Mouse (Mus musculus) lung, embryonic 15.5 days (tissue): ENCODE measurements at regions not wholly inside any gene's neighbourhood (a gene's known extent, or its start where the extent isn't known, plus 50 kb on each side); places are given as distances from the start of the nearest gene placed in this dataset.
"Not testable (repeated sequence)": the region's sequence is repeated elsewhere in the genome, so short reads cannot be mapped to it uniquely, and the experiment has no call there.

Source experiments
- ATAC-seq: fragments of 200-750 bp; cut with Nextera tagmentation; 2 replicates; pipeline ENCODE4 v1.8.0; 2017; ENCODE audit warnings: moderate number of reproducible peaks, borderline replicate concordance; ENCODE audit not compliant: low FRiP score, low TSS enrichment; ENCODE audit errors: extremely low read depth
- H3K27ac ChIP-seq: fragments of 300-500 bp; sonication (generic); 2 replicates; pipeline ENCODE4 v1.5.1; 2015; ENCODE audit warnings: moderate library complexity, mild to moderate bottlenecking, inconsistent platforms
- H3K27me3 ChIP-seq: fragments of 300-500 bp; sonication (generic); 2 replicates; pipeline ENCODE4 v1.6.1; 2015; ENCODE audit warnings: inconsistent platforms
- H3K36me3 ChIP-seq: fragments of 300-500 bp; sonication (generic); 2 replicates; pipeline ENCODE4 v1.6.1; 2015; ENCODE audit warnings: inconsistent platforms
- H3K4me1 ChIP-seq: fragments of 300-500 bp; sonication (generic); 2 replicates; pipeline ENCODE4 v1.6.1; 2015; ENCODE audit warnings: inconsistent platforms
- H3K4me2 ChIP-seq: fragments of 300-500 bp; sonication (generic); 2 replicates; pipeline ENCODE4 v1.6.1; 2015; ENCODE audit warnings: inconsistent platforms, mild to moderate bottlenecking, moderate library complexity
- H3K4me3 ChIP-seq: fragments of 300-500 bp; sonication (generic); 2 replicates; pipeline ENCODE4 v1.5.1; 2015; ENCODE audit warnings: mild to moderate bottlenecking, inconsistent platforms
- H3K9ac ChIP-seq: fragments of 300-500 bp; sonication (generic); 2 replicates; pipeline ENCODE4 v1.6.1; 2015; ENCODE audit warnings: inconsistent platforms
- H3K9me3 ChIP-seq: fragments of 300-500 bp; sonication (generic); 2 replicates; pipeline ENCODE4 v1.6.1; 2016; ENCODE audit warnings: inconsistent platforms
- WGBS: fragments of 180-500 bp; shearing (Covaris S2); methylation state at CpG from one replicate; pipeline ENCODE4 v1.1.7; 2015; 5-methylcytosine and 5-hydroxymethylcytosine counted together

DNA sequence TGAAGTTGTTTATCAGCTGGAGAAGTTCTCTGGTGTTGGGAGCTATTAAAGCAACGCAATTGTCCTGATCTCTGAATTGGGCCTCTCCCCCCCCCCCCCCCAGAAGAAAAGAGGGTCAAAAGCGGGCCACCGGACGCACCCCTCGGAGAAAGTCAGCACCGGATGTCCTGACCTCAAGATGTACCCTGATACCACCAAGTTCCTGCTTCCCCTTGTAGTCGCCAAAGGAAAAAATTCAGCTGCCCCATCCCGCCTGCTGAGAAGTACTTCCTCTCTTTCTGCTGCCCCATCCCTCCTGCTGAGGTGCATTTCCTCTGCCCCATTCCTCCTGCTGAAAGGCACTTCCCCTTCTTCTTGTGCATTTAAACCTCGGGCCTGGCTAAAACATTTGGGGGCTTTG, 1191.1 kb upstream of the 1700008P02Rik start:
- H3K27ac ChIP-seq, H3K27me3 ChIP-seq, H3K9ac ChIP-seq, H3K4me3 ChIP-seq, H3K4me1 ChIP-seq, H3K9me3 ChIP-seq, H3K4me2 ChIP-seq, ATAC-seq, H3K36me3 ChIP-seq: not testable (repeated sequence)
- 85% methylated on average over 9 of the region's 9 CpGs for WGBS

- 80% methylated on average over 2 of the region's 2 CpGs for WGBS
- not testable (repeated sequence) for H3K4me2 ChIP-seq, H3K9me3 ChIP-seq, H3K36me3 ChIP-seq, H3K27me3 ChIP-seq, H3K4me1 ChIP-seq, H3K4me3 ChIP-seq, ATAC-seq, H3K27ac ChIP-seq, H3K9ac ChIP-seq
These were observed 1184.9 kb upstream of the 1700008P02Rik start for GRCm38 (mm10) chr3:7805121-7805520.

DNA sequence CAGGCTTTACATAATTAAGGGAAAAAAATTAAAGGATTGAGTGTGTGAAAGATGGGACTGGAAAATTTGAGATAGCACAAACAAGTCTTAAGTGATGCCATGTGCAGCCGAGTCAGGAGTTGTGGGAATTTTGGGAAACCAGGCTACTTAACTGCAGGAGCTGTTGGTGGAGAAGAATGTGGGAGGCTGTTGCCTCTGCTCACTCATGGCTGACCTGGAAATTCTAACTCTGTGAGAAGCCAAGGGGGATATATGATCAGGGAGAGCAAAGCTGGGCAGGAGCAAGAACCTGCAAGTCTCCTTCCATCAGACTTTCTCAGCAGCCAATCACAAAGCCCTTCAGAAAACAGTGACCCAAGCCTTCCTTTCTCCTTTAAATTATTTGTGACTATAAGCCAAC, 1184.0 kb upstream of the 1700008P02Rik start:
- WGBS, result 69% methylated on average over 1 of the region's 1 CpGs
- Histone ChIP-seq H3K27me3 (no peaks in the 10 kb centered on the region), H3K4me1 (no peaks in the 10 kb centered on the region), H3K36me3 (no peaks in the 10 kb centered on the region), H3K9me3 (no peaks in the 10 kb centered on the region), H3K4me2 (no peak overlapping the region), H3K4me3 (no peak overlapping the region), H3K27ac (no peak overlapping the region), H3K9ac (no peak overlapping the region)
- no peak for ATAC-seq

- no peak overlapping the region for H3K4me2 ChIP-seq
- no peaks in the 10 kb centered on the region for H3K27me3 ChIP-seq
- H3K27ac ChIP-seq, result no peak overlapping the region
- no peak for ATAC-seq
- no peaks in the 10 kb centered on the region for H3K4me1 ChIP-seq
- H3K4me3 ChIP-seq, result no peak overlapping the region
- WGBS, result 85% methylated on average over 4 of the region's 4 CpGs
- H3K9me3 ChIP-seq, result no peaks in the 10 kb centered on the region
- H3K36me3 ChIP-seq, result no peaks in the 10 kb centered on the region
- no peak overlapping the region for H3K9ac ChIP-seq
These were observed 1179.2 kb upstream of the 1700008P02Rik start for GRCm38 (mm10) chr3:7799486-7799885.

- H3K4me2 ChIP-seq, result no peak overlapping the region
- H3K27ac ChIP-seq, result no peak overlapping the region
- no peaks in the 10 kb centered on the region for H3K36me3 ChIP-seq
- WGBS, result 90% methylated on average over 5 of the region's 5 CpGs
- H3K9me3 ChIP-seq, result no peaks in the 10 kb centered on the region
- H3K4me3 ChIP-seq, result no peak overlapping the region
- no peak overlapping the region for H3K9ac ChIP-seq
- no peaks in the 10 kb centered on the region for H3K27me3 ChIP-seq
- no peaks in the 10 kb centered on the region for H3K4me1 ChIP-seq
- ATAC-seq, result no peak
These were observed 1167.4 kb upstream of the 1700008P02Rik start for GRCm38 (mm10) chr3:7787665-7788064.

GRCm38 (mm10) chr3:7785096-7785495, 1164.9 kb upstream of the 1700008P02Rik start:
- Histone ChIP-seq H3K27me3 (no peaks in the 10 kb centered on the region), H3K4me3 (no peak overlapping the region), H3K9ac (no peak overlapping the region), H3K9me3 (no peaks in the 10 kb centered on the region), H3K36me3 (no peaks in the 10 kb centered on the region), H3K4me1 (no peaks in the 10 kb centered on the region), H3K27ac (no peak overlapping the region), H3K4me2 (no peak overlapping the region)
- ATAC-seq, result no peak
- 79% methylated on average over 2 of the region's 2 CpGs for WGBS

GRCm38 (mm10) chr3:7755445-7755844, 1135.2 kb upstream of the 1700008P02Rik start:
- H3K4me1 ChIP-seq, result no peaks in the 10 kb centered on the region
- ATAC-seq, result peak; percentile 55; the same call in 1 of the 2 replicates
- H3K4me2 ChIP-seq, result no peak overlapping the region
- no peaks in the 10 kb centered on the region for H3K27me3 ChIP-seq
- H3K9ac ChIP-seq, result no peak overlapping the region
- no peak overlapping the region for H3K27ac ChIP-seq
- WGBS, result 19% methylated on average over 4 of the region's 4 CpGs
- H3K9me3 ChIP-seq, result no peaks in the 10 kb centered on the region
- no peak overlapping the region for H3K4me3 ChIP-seq
- no peaks in the 10 kb centered on the region for H3K36me3 ChIP-seq

- Histone ChIP-seq H3K4me1 (no peaks in the 10 kb centered on the region), H3K9me3 (no peaks in the 10 kb centered on the region), H3K4me3 (no peak overlapping the region), H3K9ac (no peak overlapping the region), H3K27me3 (no peaks in the 10 kb centered on the region), H3K27ac (no peak overlapping the region), H3K4me2 (no peak overlapping the region), H3K36me3 (no peaks in the 10 kb centered on the region)
- 81% methylated on average over 2 of the region's 2 CpGs for WGBS
- no peak for ATAC-seq
These were observed 1093.5 kb upstream of the 1700008P02Rik start for GRCm38 (mm10) chr3:7713741-7714140.

- H3K27ac ChIP-seq, result no peak overlapping the region
- no peaks in the 10 kb centered on the region for H3K9me3 ChIP-seq
- no peak overlapping the region for H3K9ac ChIP-seq
- no peak for ATAC-seq
- H3K4me1 ChIP-seq, result no peaks in the 10 kb centered on the region
- H3K4me3 ChIP-seq, result no peak overlapping the region
- no peak overlapping the region for H3K4me2 ChIP-seq
- H3K36me3 ChIP-seq, result no peaks in the 10 kb centered on the region
- H3K27me3 ChIP-seq, result no peaks in the 10 kb centered on the region
These were observed 1092.9 kb upstream of the 1700008P02Rik start for GRCm38 (mm10) chr3:7713130-7713529.

GRCm38 (mm10) chr3:7712466-7712865, 1092.2 kb upstream of the 1700008P02Rik start:
- WGBS, result 84% methylated on average over 2 of the region's 2 CpGs
- no peaks in the 10 kb centered on the region for H3K27me3 ChIP-seq
- H3K4me3 ChIP-seq, result no peak overlapping the region
- H3K4me2 ChIP-seq, result no peak overlapping the region
- H3K9ac ChIP-seq, result no peak overlapping the region
- no peaks in the 10 kb centered on the region for H3K4me1 ChIP-seq
- no peak for ATAC-seq
- no peaks in the 10 kb centered on the region for H3K36me3 ChIP-seq
- H3K9me3 ChIP-seq, result no peaks in the 10 kb centered on the region
- no peak overlapping the region for H3K27ac ChIP-seq

DNA sequence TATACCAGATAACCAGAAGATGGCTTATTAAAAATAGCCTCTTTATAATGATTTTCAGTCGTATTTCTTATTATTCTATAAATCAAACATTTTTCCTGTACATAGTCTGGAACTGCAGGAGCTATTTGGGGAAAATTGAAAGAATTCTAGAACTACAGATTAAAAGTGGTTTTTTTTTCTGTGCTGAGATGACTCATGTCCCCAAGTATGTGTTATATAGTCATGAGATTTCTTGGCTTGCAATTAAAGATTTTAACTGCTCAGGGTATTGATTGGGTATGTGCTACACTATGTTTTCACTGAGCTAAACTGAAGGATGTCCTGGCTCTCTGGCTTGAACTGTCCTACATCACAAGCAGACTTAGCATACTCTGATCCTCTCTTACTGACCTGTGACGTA, 1088.4 kb upstream of the 1700008P02Rik start:
- H3K4me3 ChIP-seq, result no peak overlapping the region
- no peaks in the 10 kb centered on the region for H3K4me1 ChIP-seq
- H3K27ac ChIP-seq, result no peak overlapping the region
- H3K9me3 ChIP-seq, result no peaks in the 10 kb centered on the region
- H3K4me2 ChIP-seq, result no peak overlapping the region
- H3K36me3 ChIP-seq, result no peaks in the 10 kb centered on the region
- ATAC-seq, result no peak
- H3K9ac ChIP-seq, result no peak overlapping the region
- H3K27me3 ChIP-seq, result no peaks in the 10 kb centered on the region
- WGBS, result 54% methylated on average over 2 of the region's 2 CpGs

- no peak overlapping the region for H3K4me3 ChIP-seq
- no peaks in the 10 kb centered on the region for H3K27me3 ChIP-seq
- no peak for ATAC-seq
- 71% methylated on average over 1 of the region's 1 CpGs for WGBS
- no peaks in the 10 kb centered on the region for H3K9me3 ChIP-seq
- no peaks in the 10 kb centered on the region for H3K36me3 ChIP-seq
- no peak overlapping the region for H3K4me2 ChIP-seq
- H3K27ac ChIP-seq, result no peak overlapping the region
- H3K9ac ChIP-seq, result no peak overlapping the region
- no peaks in the 10 kb centered on the region for H3K4me1 ChIP-seq
These were observed 1063.3 kb upstream of the 1700008P02Rik start for GRCm38 (mm10) chr3:7683536-7683935.

GRCm38 (mm10) chr3:7682816-7683215, 1062.6 kb upstream of the 1700008P02Rik start:
- H3K27ac ChIP-seq, H3K4me1 ChIP-seq, H3K4me2 ChIP-seq, H3K9ac ChIP-seq, H3K27me3 ChIP-seq, H3K36me3 ChIP-seq, H3K4me3 ChIP-seq, ATAC-seq, H3K9me3 ChIP-seq: not testable (repeated sequence)
- 65% methylated on average over 3 of the region's 3 CpGs for WGBS
